Mouse (Mus musculus): ENCODE data around the gene Adgrf5.

DNA sequence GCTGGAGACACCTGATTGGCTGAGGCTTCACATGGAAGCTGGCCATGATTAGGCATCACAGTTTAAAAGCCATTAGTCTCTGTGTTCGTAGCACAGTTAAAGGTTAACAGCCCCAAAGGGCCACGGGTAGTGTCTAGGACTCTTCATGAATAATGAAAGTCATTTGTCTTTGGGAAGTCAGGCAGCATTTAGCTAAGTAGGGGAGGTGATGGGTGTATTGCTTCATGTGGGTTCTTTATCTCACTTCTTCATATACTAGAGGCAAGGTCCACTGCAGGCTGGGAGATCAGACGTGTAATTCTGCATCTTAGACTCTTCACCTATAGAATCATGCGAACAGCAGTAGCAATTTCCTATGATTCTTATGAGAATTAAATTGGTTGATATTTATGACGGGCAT, 44.2 kb downstream of the Adgrf5 start:
- TF ChIP-seq CTCF (IDR thresholded peaks at IDR 0.05; ENCODE audit: low read depth, low read length) (no peak), EP300 (IDR thresholded peaks at IDR 0.05; ENCODE audit: insufficient read depth, low read depth, low read length) (no peak), POLR2A (IDR thresholded peaks at IDR 0.05; ENCODE audit: insufficient read depth, low read length) (no peak)

Measured in ES-Bruce4 (cell line).